Mouse (Mus musculus) ES-E14 (cell line): ENCODE results near the gene Flrt1. TPM values are rescaled to one million over a fixed set of nuclear protein-coding genes. Genes with fewer than 3 reads are reported as not detected.

Experiments used
- DNase-seq: peaks from one replicate; pipeline ENCODE4 v3.0.0-alpha.2; 2013; ENCODE audit warnings: low read depth, low spot score
- H3K27ac ChIP-seq: 2 replicates; pipeline ENCODE4 v1.5.1; 2012; ENCODE audit warnings: low read depth, mild to moderate bottlenecking, low read length, moderate library complexity, mixed read lengths; ENCODE audit not compliant: poor library complexity, insufficient read depth, severe bottlenecking
- H3K36me3 ChIP-seq: 2 replicates; pipeline ENCODE4 v1.6.1; 2012; ENCODE audit warnings: mild to moderate bottlenecking, low read length, moderate library complexity, mixed read lengths; ENCODE audit not compliant: control insufficient read depth, poor library complexity, insufficient read depth, severe bottlenecking
- H3K4me1 ChIP-seq, 2 experiments: fragments of 150-350 bp in 1 of 2; sonication (generic) in 1 of 2; 2 replicates each; pipeline ENCODE4 v1.6.1; 2012; ENCODE audit warnings: low read length in 2 of 2, mild to moderate bottlenecking in 1 of 2, mixed read lengths in 1 of 2; ENCODE audit not compliant: control insufficient read depth in 2 of 2, insufficient read depth in 2 of 2, poor library complexity in 1 of 2
- H3K4me3 ChIP-seq, 2 experiments: fragments of 150-350 bp in 1 of 2; sonication (generic) in 1 of 2; 2 replicates each; pipeline ENCODE4 v1.5.1; 2012; ENCODE audit warnings: low read length in 2 of 2, low read depth in 1 of 2, mild to moderate bottlenecking in 1 of 2, mixed read lengths in 1 of 2; ENCODE audit not compliant: insufficient read depth in 1 of 2, poor library complexity in 1 of 2, severe bottlenecking in 1 of 2
- H3K9ac ChIP-seq: 2 replicates; pipeline ENCODE4 v1.6.1; 2012; ENCODE audit warnings: low read depth, mild to moderate bottlenecking, low read length, mixed read lengths; ENCODE audit not compliant: poor library complexity, insufficient read depth, severe bottlenecking
- H3K9me3 ChIP-seq: fragments of 150-350 bp; sonication (generic); 2 replicates; pipeline ENCODE4 v1.6.1; 2012; ENCODE audit warnings: low read depth, mild to moderate bottlenecking, low read length; ENCODE audit not compliant: control insufficient read depth, insufficient read depth
- CHD2 ChIP-seq: IDR thresholded peaks from 2 replicates; pipeline ENCODE4 v1.6.1; 2014; ENCODE audit warnings: mild to moderate bottlenecking, low read depth, low read length, inconsistent platforms
- HCFC1 ChIP-seq: IDR thresholded peaks from 2 replicates; pipeline ENCODE4 v1.6.1; 2012; ENCODE audit warnings: low read length, inconsistent platforms, borderline replicate concordance; ENCODE audit not compliant: insufficient read depth
- MAFK ChIP-seq: IDR thresholded peaks from 2 replicates; pipeline ENCODE4 v1.6.1; 2014; ENCODE audit warnings: mild to moderate bottlenecking, low read depth, low read length, inconsistent platforms; ENCODE audit not compliant: insufficient read depth
- ZC3H11A ChIP-seq: IDR thresholded peaks from 2 replicates; pipeline ENCODE4 v1.6.1; 2012; ENCODE audit warnings: low read depth, mild to moderate bottlenecking, inconsistent platforms, low read length, borderline replicate concordance
- ZNF384 ChIP-seq: IDR thresholded peaks from 2 replicates; pipeline ENCODE4 v1.6.1; 2012; ENCODE audit warnings: low read depth, low read length, inconsistent platforms
- in situ Hi-C, 2 experiments: fragments of 600-800 bp; cut with MboI; formaldehyde crosslinking; loops; one replicate each; pipeline ENCODE4 v1.15.1; 2025; ENCODE audit warnings: low sequenced_read_pairs in 2 of 2, inconsistent platforms in 1 of 2; ENCODE audit not compliant: unreplicated experiment in 2 of 2
- total RNA-seq: library from RNA; depleted of rRNA; stranded (reverse); fragments of 300-350 nt; gene quantifications from 2 replicates; pipeline ENCODE4 v1.2.3, GENCODE M21; 2012

The Flrt1 gene
- total RNA-seq, 1 experiment = 0.36 TPM

DNA sequence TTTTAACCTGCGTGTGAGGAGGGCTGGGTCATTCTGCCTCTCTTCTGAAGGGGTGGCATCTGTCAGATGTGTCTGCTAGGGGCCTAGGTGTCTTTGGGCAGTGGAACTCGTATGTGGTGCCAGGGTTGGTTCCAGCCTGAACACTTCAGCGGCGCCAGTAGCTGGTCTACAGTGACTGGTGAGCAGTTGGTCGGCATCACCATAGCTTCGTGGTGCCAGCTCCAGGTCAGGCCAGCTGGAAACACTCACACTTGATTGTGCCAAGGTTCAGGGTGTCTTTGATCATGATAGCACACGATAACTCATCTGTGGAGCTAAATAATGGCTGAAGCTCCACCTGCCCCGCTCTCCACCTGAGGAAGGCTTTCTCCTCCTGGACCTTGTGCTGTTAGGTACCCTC lies 42.6 kb downstream of the Flrt1 start:
- TF ChIP-seq ZNF384 (no peak), HCFC1 (no peak), ZC3H11A (no peak), CHD2 (no peak), MAFK (no peak)
- Histone ChIP-seq H3K9me3 (no peaks in the 10 kb centered on the region), H3K27ac (no peak overlapping the region), H3K4me1 (peaks cover 2 to 16% of the 10 kb centered on the region in 2 experiments; a peak in 3 of 4 replicates), H3K4me3 (no peak overlapping the region), H3K9ac (no peak overlapping the region), H3K36me3 (no peaks in the 10 kb centered on the region)
- in situ Hi-C loops = loop anchor here (10.0 kb wide), 1 partner anchor 132 kb away; no protein-coding TSS in a partner anchor
- DNase-seq = no peak

DNA sequence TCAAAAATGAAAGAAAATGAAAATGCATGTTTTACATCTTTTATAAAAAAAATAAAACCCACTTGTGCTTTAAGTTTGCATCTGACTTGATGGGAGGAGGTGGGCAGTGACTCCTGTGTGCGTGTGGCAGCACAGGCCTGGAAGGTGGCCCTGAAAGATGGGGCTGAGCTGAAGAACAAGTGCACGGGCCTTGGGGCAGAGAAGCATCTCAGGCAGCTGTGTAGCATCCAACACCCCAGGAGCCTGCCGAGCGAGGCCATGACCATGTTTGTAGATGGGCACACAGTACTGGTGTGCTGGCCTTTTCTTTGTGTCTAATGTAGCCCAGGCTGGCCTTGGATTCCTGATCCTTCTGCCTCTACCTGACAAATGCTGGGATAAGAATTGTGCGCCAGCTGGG lies 43.4 kb downstream of the Flrt1 start:
- no peak overlapping the region for H3K4me3 ChIP-seq
- H3K9ac ChIP-seq = no peak overlapping the region
- H3K27ac ChIP-seq = no peak overlapping the region
- H3K4me1 ChIP-seq = peaks cover 2 to 20% of the 10 kb centered on the region in 2 experiments; a peak in 3 of 4 replicates
- H3K36me3 ChIP-seq = no peaks in the 10 kb centered on the region
- TF ChIP-seq ZNF384 (no peak), CHD2 (no peak), HCFC1 (no peak), MAFK (no peak)
- no peak for DNase-seq
- in situ Hi-C loops = loop anchor here (10.0 kb wide), 1 partner anchor 133 kb away; no protein-coding TSS in a partner anchor
- no peaks in the 10 kb centered on the region for H3K9me3 ChIP-seq

- Histone ChIP-seq H3K4me1 (peaks cover 6 to 18% of the 10 kb centered on the region in 2 experiments; a peak in 2 of 4 replicates), H3K27ac (no peak overlapping the region), H3K9me3 (no peaks in the 10 kb centered on the region), H3K9ac (no peak overlapping the region), H3K36me3 (no peaks in the 10 kb centered on the region), H3K4me3 (peak overlapping the region; percentile 9 to 97; a peak in 1 of 4 replicates)
- TF ChIP-seq CHD2 (no peak), ZNF384 (no peak), MAFK (no peak), HCFC1 (no peak), ZC3H11A (no peak)
- no peak for DNase-seq
- in situ Hi-C loops = loop anchor here in 1 of 2 experiments (10.0 kb wide), 1 partner anchor 286 kb away; the partner anchor contains the start of gene Mark2
Measured at GRCm38 (mm10) chr19:7058541-7058940, 47.0 kb downstream of the Flrt1 start.

- H3K9ac ChIP-seq = no peak overlapping the region
- no peaks in the 10 kb centered on the region for H3K36me3 ChIP-seq
- DNase-seq = peak; percentile 93
- H3K4me1 ChIP-seq = peaks cover 6 to 20% of the 10 kb centered on the region in 2 experiments; a peak in 2 of 4 replicates
- TF ChIP-seq MAFK (0 out of 2 replicates have a peak, but pooled peaks have one; percentile 2), ZC3H11A (peak; percentile 30; the same call in 1 of the 2 replicates), ZNF384 (no peak), CHD2 (no peak), HCFC1 (peak; percentile 31; the same call in 1 of the 2 replicates)
- peak overlapping the region; percentile 82 to 97; a peak in 3 of 4 replicates for H3K4me3 ChIP-seq
- in situ Hi-C loops = loop anchor here in 1 of 2 experiments (10.0 kb wide), 1 partner anchor 287 kb away; the partner anchor contains the start of gene Mark2
- no peaks in the 10 kb centered on the region for H3K9me3 ChIP-seq
- H3K27ac ChIP-seq = no peak overlapping the region
Measured at GRCm38 (mm10) chr19:7057722-7058207, 47.8 kb downstream of the Flrt1 start.
